Mouse (Mus musculus) left cerebral cortex, postnatal 4 days (tissue): Measurements from ENCODE around the gene Vipr2. TPM values are rescaled to one million over a fixed set of nuclear protein-coding genes. Genes with fewer than 3 reads are reported as not detected.
A peak's percentile ranks its signal among the peaks of the same experiment; 100 is the strongest.

Experiments
- DNase-seq: peaks from one replicate; pipeline ENCODE4 v3.0.0-alpha.2; 2022
- intact Hi-C: fragments of 180-260 bp; cut with DNase I; formaldehyde crosslinking; loops from one replicate; pipeline ENCODE4 v1.15.1; 2025
- total RNA-seq, 2 experiments: library from RNA; stranded (reverse); gene quantifications; 2 replicates each; pipeline ENCODE4 v1.2.3; 2021

Gene Vipr2
- 1 to 10 TPM; 2.3 to 2.8 TPM for total RNA-seq

- intact Hi-C loops = no loop called here
- peak; percentile 60 for DNase-seq
Observed at GRCm38 (mm10) chr12:116077074-116077854, at the start of gene Vipr2. Gene Vipr2, plus strand, starts transcription at chr12:116077726.

GRCm38 (mm10) chr12:116028095-116028494, 49.4 kb upstream of the Vipr2 start:
- intact Hi-C loops = no loop called here
- DNase-seq = no peak

- DNase-seq = no peak
- intact Hi-C loops = no loop called here
Observed at GRCm38 (mm10) chr12:116035346-116035745, 42.2 kb upstream of the Vipr2 start.

- DNase-seq = no peak
- intact Hi-C loops = no loop called here
Observed at GRCm38 (mm10) chr12:116044785-116045184, 32.7 kb upstream of the Vipr2 start.

GRCm38 (mm10) chr12:116047440-116048377, 29.8 kb upstream of the Vipr2 start, which contains the start of gene Zfp386:
Gene Zfp386, plus strand, starts transcription at chr12:116047724.
- DNase-seq = peak; percentile 98
- intact Hi-C loops = no loop called here

- intact Hi-C loops = no loop called here
Observed at GRCm38 (mm10) chr12:116048766-116049165, 28.8 kb upstream of the Vipr2 start.

GRCm38 (mm10) chr12:116049236-116049635, 28.3 kb upstream of the Vipr2 start:
- intact Hi-C loops = no loop called here
- no peak for DNase-seq

More at GRCm38 (mm10) chr12:116048766-116049165, 28.8 kb upstream of the Vipr2 start:
- no peak for DNase-seq

GRCm38 (mm10) chr12:116049701-116050100, 27.8 kb upstream of the Vipr2 start:
- DNase-seq = no peak

GRCm38 (mm10) chr12:116054342-116054741, 23.2 kb upstream of the Vipr2 start:
- DNase-seq = no peak
- intact Hi-C loops = no loop called here

More at GRCm38 (mm10) chr12:116049701-116050100, 27.8 kb upstream of the Vipr2 start:
- intact Hi-C loops = no loop called here

- no peak for DNase-seq
- intact Hi-C loops = no loop called here
Observed at GRCm38 (mm10) chr12:116056112-116056511, 21.4 kb upstream of the Vipr2 start.

- no peak for DNase-seq
- intact Hi-C loops = no loop called here
Observed at GRCm38 (mm10) chr12:116061561-116062193, 15.8 kb upstream of the Vipr2 start.

DNA sequence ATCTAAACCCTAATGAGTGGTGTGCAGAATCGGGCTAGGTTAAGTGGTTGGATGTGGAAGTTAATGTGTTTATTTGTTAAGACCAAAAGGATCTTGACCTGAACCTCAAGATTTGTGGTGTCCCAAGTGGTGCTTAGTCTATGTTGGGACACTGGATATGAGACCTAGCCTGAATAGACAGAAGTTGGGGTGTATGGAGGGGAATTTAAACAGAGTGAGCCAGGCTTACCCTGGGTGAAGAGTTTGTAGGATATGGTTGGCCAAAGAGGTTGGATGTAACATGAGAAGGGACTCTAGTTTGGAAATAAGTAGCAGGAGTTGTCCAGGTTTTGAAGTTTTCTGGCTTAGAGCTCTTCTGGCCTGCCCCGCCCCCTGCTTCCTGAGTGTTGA, 15.3 kb upstream of the Vipr2 start:
- no peak for DNase-seq
- intact Hi-C loops = no loop called here

DNA sequence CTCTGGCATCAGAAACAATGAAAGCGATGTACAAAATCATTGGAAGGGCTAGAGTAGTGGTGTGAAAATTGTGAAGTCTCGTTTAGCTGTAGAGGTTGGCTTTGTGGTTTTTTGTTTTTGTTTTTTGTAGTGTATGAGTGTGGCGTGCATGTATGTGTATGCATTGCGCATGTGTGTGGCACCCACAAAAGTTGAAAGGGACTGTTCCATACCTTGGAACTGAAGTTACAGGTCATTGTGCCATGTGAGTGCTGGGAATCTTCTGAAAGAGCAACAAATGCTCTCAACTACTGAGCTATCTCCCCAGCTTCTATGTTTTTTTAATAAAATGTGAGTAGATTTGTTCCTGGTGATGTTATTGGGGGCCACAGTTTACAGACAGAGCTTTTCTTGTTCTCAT, 14.5 kb upstream of the Vipr2 start:
- DNase-seq = no peak
- intact Hi-C loops = no loop called here

DNA sequence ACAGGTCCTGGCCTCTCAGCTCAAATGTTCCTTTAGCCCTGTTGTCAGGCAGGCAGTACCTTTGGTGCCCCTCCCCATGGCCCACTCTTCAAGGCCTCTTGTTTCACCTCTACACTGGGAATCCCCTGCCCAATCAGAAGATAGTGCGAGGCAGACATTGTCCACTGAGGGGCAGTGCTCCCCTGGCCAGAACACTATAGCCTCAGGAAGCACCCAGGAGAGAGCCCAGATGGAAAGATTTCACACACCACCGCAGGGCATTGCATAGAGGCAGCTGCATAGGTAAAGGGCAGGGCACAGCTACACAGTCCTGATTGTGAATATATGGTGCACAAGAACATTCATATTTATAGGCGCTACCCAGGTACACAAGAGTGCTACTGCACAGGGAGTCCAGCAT, 6.5 kb upstream of the Vipr2 start:
- intact Hi-C loops = loop anchor here (2.0 to 5.0 kb wide), 2 partner anchors 132 to 551 kb away; no protein-coding TSS in a partner anchor
- DNase-seq = peak; percentile 50

- no peak for DNase-seq
- intact Hi-C loops = no loop called here
Observed at GRCm38 (mm10) chr12:116077855-116078366, 385 bp downstream of the Vipr2 start.

GRCm38 (mm10) chr12:116083125-116083524, 5.6 kb downstream of the Vipr2 start:
- no peak for DNase-seq
- intact Hi-C loops = no loop called here

- no peak for DNase-seq
- intact Hi-C loops = no loop called here
Observed at GRCm38 (mm10) chr12:116084294-116084693, 6.8 kb downstream of the Vipr2 start.

GRCm38 (mm10) chr12:116086951-116087600, 9.6 kb downstream of the Vipr2 start:
- intact Hi-C loops = no loop called here
- DNase-seq = no peak

GRCm38 (mm10) chr12:116089836-116090235, 12.3 kb downstream of the Vipr2 start:
- intact Hi-C loops = no loop called here
- no peak for DNase-seq
